Mouse (Mus musculus) kidney, embryonic 14.5 days (tissue): ENCODE results near the gene Myo15b. TPM values are rescaled to one million over a fixed set of nuclear protein-coding genes. Genes with fewer than 3 reads are reported as not detected.

Experiments
- ATAC-seq: fragments of 200-750 bp; cut with Nextera tagmentation; 2 replicates; pipeline ENCODE4 v1.8.0; 2017; ENCODE audit warnings: moderate number of reproducible peaks, mild to moderate bottlenecking, moderate TSS enrichment, moderate library complexity; ENCODE audit not compliant: low FRiP score, low TSS enrichment
- H3K27ac ChIP-seq: fragments of 300-500 bp; sonication (generic); 2 replicates; pipeline ENCODE4 v1.5.1; 2014; ENCODE audit warnings: low read depth, mild to moderate bottlenecking, low read length, moderate library complexity, mixed read lengths
- H3K27me3 ChIP-seq: fragments of 300-500 bp; sonication (generic); 2 replicates; pipeline ENCODE4 v1.6.1; 2014; ENCODE audit warnings: mild to moderate bottlenecking, low read length; ENCODE audit not compliant: control insufficient read depth, insufficient read depth
- H3K36me3 ChIP-seq: fragments of 300-500 bp; sonication (generic); 2 replicates; pipeline ENCODE4 v1.6.1; 2014; ENCODE audit warnings: low read length, mixed read lengths; ENCODE audit not compliant: control insufficient read depth, insufficient read depth
- H3K4me1 ChIP-seq: fragments of 300-500 bp; sonication (generic); 2 replicates; pipeline ENCODE4 v1.6.1; 2014; ENCODE audit warnings: low read length, mixed read lengths; ENCODE audit not compliant: control insufficient read depth, insufficient read depth
- H3K4me2 ChIP-seq: fragments of 300-500 bp; sonication (generic); replicated peaks from 2 replicates; pipeline ENCODE4 v1.6.1; 2014; ENCODE audit warnings: low read depth, mild to moderate bottlenecking, low read length
- H3K4me3 ChIP-seq: fragments of 300-500 bp; sonication (generic); 2 replicates; pipeline ENCODE4 v1.5.1; 2014; ENCODE audit warnings: mild to moderate bottlenecking, low read length
- H3K9ac ChIP-seq: fragments of 300-500 bp; sonication (generic); 2 replicates; pipeline ENCODE4 v1.6.1; 2014; ENCODE audit warnings: low read depth, mild to moderate bottlenecking, low read length, moderate library complexity
- H3K9me3 ChIP-seq: fragments of 300-500 bp; sonication (generic); 2 replicates; pipeline ENCODE4 v1.6.1; 2016; ENCODE audit warnings: low read length; ENCODE audit not compliant: control insufficient read depth
- WGBS: fragments of 180-500 bp; shearing (Covaris S2); extraction: QIAGEN DNeasy Blood & Tissue Kit; methylation state at CpG from one replicate; pipeline ENCODE4 v1.1.7; 2014; 5-methylcytosine and 5-hydroxymethylcytosine counted together
- polyA plus RNA-seq: library from polyadenylated mRNA; unstranded; fragments of >200 nt; fragmentation: Nextera tagmentation; extraction: Ambion mirVana; gene quantifications from 2 replicates; pipeline ENCODE4 v1.2.1, GENCODE M21; 2014

The Myo15b gene
- polyA plus RNA-seq, 1 experiment from 2014 or later: 5.5 TPM

DNA sequence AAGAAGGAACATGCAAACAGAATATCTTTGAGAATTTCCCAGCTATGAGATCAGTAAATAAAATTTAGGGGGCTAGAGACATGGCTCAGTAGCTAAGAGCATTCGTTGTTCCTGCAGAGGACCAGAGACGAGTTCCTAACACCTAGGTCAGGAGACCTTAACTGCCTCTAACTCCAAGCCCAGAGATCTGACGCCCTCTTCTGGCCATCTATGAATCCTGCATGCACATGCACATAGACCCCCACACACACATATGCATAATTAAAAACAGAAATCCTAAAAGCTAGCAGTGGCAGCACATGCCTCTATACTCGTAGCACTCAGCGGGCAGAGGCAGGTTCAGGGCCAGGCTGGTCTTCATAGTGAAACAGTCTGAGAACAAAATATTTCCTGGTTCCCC, 18.2 kb downstream of the Myo15b start:
- 0 out of 2 replicates have a peak, but pooled peaks cover 3% of the 10 kb centered on the region for H3K4me1 ChIP-seq
- H3K27ac ChIP-seq: no peak overlapping the region
- no peak for ATAC-seq
- H3K4me3 ChIP-seq: no peak overlapping the region
- no peaks in the 10 kb centered on the region for H3K9me3 ChIP-seq
- no peak overlapping the region for H3K9ac ChIP-seq
- H3K27me3 ChIP-seq: no peaks in the 10 kb centered on the region
- no peak overlapping the region for H3K4me2 ChIP-seq
- H3K36me3 ChIP-seq: no peaks in the 10 kb centered on the region
- WGBS: 78% methylated on average over 5 of the region's 5 CpGs

DNA sequence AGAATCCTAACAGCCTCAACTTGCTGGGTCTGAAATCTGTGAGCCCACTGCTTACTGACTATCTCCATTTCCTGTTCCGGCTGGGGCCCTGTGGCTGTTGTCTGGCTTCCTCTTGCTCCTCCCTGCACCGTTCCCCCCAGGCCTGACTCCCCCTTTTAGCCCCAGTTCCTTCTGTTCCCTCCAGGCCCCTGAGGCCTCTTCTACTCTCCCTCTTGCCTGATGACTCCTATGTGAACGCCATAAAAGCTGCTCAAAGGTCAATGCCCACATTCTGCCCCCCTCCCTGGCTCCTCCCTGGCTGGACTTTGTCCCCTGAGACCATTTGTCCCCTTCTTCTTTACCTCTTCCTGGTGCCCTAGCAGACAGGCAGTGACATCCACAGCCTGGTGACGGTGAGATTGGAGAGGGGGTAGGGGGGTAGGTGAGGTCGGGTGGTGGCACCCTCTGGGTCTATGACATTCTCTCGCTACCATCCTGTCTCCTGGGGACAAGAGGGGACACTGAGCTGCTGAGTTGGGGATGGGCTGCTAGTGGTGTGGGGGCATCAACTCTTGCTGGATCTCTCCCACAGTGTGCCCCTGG, 19.1 kb downstream of the Myo15b start:
- Histone ChIP-seq H3K4me1 (0 out of 2 replicates have a peak, but pooled peaks cover 3% of the 10 kb centered on the region), H3K4me3 (no peak overlapping the region), H3K9me3 (no peaks in the 10 kb centered on the region), H3K27me3 (no peaks in the 10 kb centered on the region), H3K36me3 (no peaks in the 10 kb centered on the region), H3K9ac (peak overlapping the region; percentile 12; the same call in 1 of the 2 replicates), H3K4me2 (no peak overlapping the region), H3K27ac (no peak overlapping the region)
- WGBS: 36% methylated on average over 6 of the region's 6 CpGs
- no peak for ATAC-seq

- Histone ChIP-seq H3K36me3 (no peaks in the 10 kb centered on the region), H3K4me3 (no peak overlapping the region), H3K9me3 (no peaks in the 10 kb centered on the region), H3K4me1 (0 out of 2 replicates have a peak, but pooled peaks cover 3% of the 10 kb centered on the region), H3K4me2 (no peak overlapping the region), H3K27me3 (no peaks in the 10 kb centered on the region; the same call in 1 of the 2 replicates), H3K9ac (no peak overlapping the region), H3K27ac (no peak overlapping the region)
- 79% methylated on average over 8 of the region's 8 CpGs for WGBS
- no peak for ATAC-seq
Observed at GRCm38 (mm10) chr11:115878071-115878470, 19.9 kb downstream of the Myo15b start.

- Histone ChIP-seq H3K4me3 (no peak overlapping the region), H3K9me3 (no peaks in the 10 kb centered on the region), H3K9ac (no peak overlapping the region), H3K4me1 (0 out of 2 replicates have a peak, but pooled peaks cover 3% of the 10 kb centered on the region), H3K4me2 (no peak overlapping the region), H3K27me3 (no peaks in the 10 kb centered on the region; the same call in 1 of the 2 replicates), H3K36me3 (no peaks in the 10 kb centered on the region), H3K27ac (no peak overlapping the region)
- 29% methylated on average over 5 of the region's 5 CpGs for WGBS
- no peak for ATAC-seq
Observed at GRCm38 (mm10) chr11:115881002-115881401, 22.8 kb downstream of the Myo15b start.

GRCm38 (mm10) chr11:115883251-115883650, 25.0 kb downstream of the Myo15b start:
- Histone ChIP-seq H3K9ac (no peak overlapping the region), H3K4me2 (0 out of 2 replicates have a peak overlapping the region, but pooled peaks have one; percentile 2), H3K27me3 (no peaks in the 10 kb centered on the region; the same call in 1 of the 2 replicates)

DNA sequence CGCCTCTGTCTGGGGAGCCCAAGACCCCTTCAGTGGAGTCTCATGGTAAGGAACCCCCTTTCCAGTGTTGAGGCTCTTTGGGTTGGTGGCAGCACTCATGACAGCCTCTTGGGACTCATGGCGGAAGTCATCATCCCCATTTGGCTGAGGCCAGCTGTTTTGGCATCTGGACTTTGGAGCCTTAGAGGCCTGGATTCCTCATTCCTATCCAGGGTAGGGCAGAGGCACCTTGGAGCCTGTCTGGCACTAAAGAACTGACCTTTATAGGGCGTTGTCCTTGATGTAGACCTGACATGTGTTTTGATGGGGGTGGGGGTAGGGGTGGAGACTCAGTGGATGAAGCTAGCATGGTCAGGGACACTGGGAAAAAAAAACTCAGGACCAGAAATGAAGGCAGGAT, 26.2 kb downstream of the Myo15b start:
- Histone ChIP-seq H3K27ac (no peak overlapping the region), H3K9me3 (no peaks in the 10 kb centered on the region), H3K4me1 (no peaks in the 10 kb centered on the region), H3K27me3 (no peaks in the 10 kb centered on the region; the same call in 1 of the 2 replicates), H3K4me3 (no peak overlapping the region), H3K9ac (no peak overlapping the region), H3K4me2 (no peak overlapping the region), H3K36me3 (no peaks in the 10 kb centered on the region)
- WGBS: 92% methylated on average over 3 of the region's 3 CpGs
- ATAC-seq: no peak

More at GRCm38 (mm10) chr11:115883251-115883650, 25.0 kb downstream of the Myo15b start:
- Histone ChIP-seq H3K4me3 (no peak overlapping the region), H3K36me3 (no peaks in the 10 kb centered on the region), H3K4me1 (no peaks in the 10 kb centered on the region), H3K27ac (no peak overlapping the region), H3K9me3 (no peaks in the 10 kb centered on the region)
- 10% methylated on average over 15 of the region's 17 CpGs for WGBS
- no peak for ATAC-seq

DNA sequence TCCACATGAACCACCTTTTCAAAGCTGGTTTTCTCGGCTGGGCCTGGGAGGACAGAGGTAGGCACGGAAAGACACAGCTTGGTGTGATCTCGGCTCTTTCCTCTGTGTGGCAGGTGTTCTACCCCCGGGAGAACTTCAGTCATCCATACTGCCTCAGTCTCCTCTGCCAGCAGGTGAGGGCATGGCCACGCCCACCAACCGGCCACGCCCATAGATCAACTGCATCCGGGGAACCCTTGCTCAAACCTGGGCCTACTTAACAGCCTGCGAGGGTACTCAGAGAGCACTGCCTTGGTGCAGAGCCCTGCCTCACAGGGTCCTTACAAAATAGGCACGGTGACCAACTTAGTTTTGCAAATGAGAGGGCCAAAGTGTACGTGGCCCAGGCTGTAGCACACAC, 27.1 kb downstream of the Myo15b start:
- Histone ChIP-seq H3K27me3 (no peaks in the 10 kb centered on the region; the same call in 1 of the 2 replicates), H3K9me3 (no peaks in the 10 kb centered on the region), H3K9ac (no peak overlapping the region), H3K4me2 (no peak overlapping the region), H3K4me3 (no peak overlapping the region), H3K4me1 (no peaks in the 10 kb centered on the region), H3K36me3 (no peaks in the 10 kb centered on the region), H3K27ac (no peak overlapping the region)
- no peak for ATAC-seq
- 70% methylated on average over 11 of the region's 11 CpGs for WGBS

DNA sequence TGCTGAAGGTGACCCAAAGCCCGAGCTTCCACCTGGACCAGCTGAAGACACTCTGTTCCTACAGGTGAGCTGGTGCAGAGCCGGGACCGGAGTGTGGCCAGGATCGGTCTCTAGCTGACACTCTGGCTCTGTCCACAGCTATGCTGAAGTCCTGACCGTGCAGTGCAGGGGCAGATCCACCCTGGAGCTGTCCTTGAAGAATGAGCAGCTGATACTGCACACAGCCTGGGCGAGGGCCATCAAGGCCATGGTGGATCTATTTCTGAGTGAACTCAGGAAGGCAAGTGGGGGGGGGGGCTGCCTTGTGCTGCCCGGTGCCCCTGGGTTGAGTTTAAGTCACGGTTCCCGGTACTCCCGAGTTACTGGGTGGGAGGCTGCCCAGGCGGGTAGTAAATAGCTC, 28.2 kb downstream of the Myo15b start:
- no peaks in the 10 kb centered on the region for H3K9me3 ChIP-seq
- H3K4me1 ChIP-seq: no peaks in the 10 kb centered on the region
- no peak for ATAC-seq
- no peaks in the 10 kb centered on the region for H3K36me3 ChIP-seq
- no peak overlapping the region for H3K4me2 ChIP-seq
- no peak overlapping the region for H3K9ac ChIP-seq
- H3K27me3 ChIP-seq: no peaks in the 10 kb centered on the region; the same call in 1 of the 2 replicates
- H3K27ac ChIP-seq: no peak overlapping the region
- 84% methylated on average over 11 of the region's 11 CpGs for WGBS
- no peak overlapping the region for H3K4me3 ChIP-seq

DNA sequence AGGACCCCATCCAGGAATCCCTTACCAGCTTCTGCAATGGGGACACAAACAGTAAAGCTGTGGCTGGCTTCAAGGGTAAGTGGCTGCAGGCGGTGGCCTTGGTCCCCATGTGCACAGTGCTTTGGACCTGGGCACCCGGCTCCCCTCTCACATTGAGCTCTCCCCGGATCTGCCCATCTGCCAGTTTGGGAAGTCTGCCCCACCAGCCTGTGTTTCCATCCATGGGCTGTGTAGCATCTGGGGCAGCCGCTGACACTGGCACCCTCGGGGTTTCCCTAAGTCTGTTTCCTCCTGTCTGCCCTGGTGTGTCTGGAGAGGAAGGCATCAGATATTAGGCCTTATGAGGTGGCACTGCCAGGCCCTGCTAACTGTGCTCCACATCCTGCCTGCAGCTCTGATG, 29.8 kb downstream of the Myo15b start:
- Histone ChIP-seq H3K4me3 (no peak overlapping the region), H3K27me3 (no peaks in the 10 kb centered on the region; the same call in 1 of the 2 replicates), H3K36me3 (peaks cover 3% of the 10 kb centered on the region; the same call in 1 of the 2 replicates), H3K4me1 (no peaks in the 10 kb centered on the region), H3K9me3 (no peaks in the 10 kb centered on the region), H3K4me2 (no peak overlapping the region), H3K27ac (no peak overlapping the region), H3K9ac (no peak overlapping the region)
- 90% methylated on average over 5 of the region's 5 CpGs for WGBS
- no peak for ATAC-seq
